Mouse (Mus musculus): ENCODE data around the gene Cog4. TPM values are rescaled to one million over a fixed set of nuclear protein-coding genes. Genes with fewer than 3 reads are reported as not detected.

Cog4 gene
- total and polyA plus RNA-seq, 2 experiments from 2014 or later, result 45.3 to 50.5 TPM

- H3K4me2 ChIP-seq (ENCODE audit: low read depth), result no peak overlapping the region
- DNase-seq, result no peak
- no peak for ATAC-seq
- no peak overlapping the region for H3K27ac ChIP-seq (ENCODE audit: low read depth, low read length)
- no peaks in the 10 kb centered on the region for H3K4me1 ChIP-seq (ENCODE audit: insufficient read depth)
- no peak overlapping the region for H3K9ac ChIP-seq
- no peak overlapping the region for H3K4me3 ChIP-seq (ENCODE audit: low read depth, low read length)
- WGBS, result 92% methylated on average over 2 of the region's 2 CpGs
- H3K36me3 ChIP-seq (ENCODE audit: insufficient read depth), result peaks cover 86% of the 10 kb centered on the region
- H3K27me3 ChIP-seq (ENCODE audit: insufficient read depth, low read length), result no peaks in the 10 kb centered on the region
- TF ChIP-seq CTCF (IDR thresholded peaks at IDR 0.05; ENCODE audit: low read depth), result no peak
- H3K9me3 ChIP-seq (ENCODE audit: low read length), result no peaks in the 10 kb centered on the region
Measured at GRCm38 (mm10) chr8:110870501-110870900, 24.1 kb downstream of the Cog4 start.

- H3K4me2 ChIP-seq (ENCODE audit: low read depth), result no peak overlapping the region
- no peak overlapping the region for H3K9ac ChIP-seq
- 95% methylated on average over 4 of the region's 4 CpGs for WGBS
Measured at GRCm38 (mm10) chr8:110877862-110878261, 31.5 kb downstream of the Cog4 start.

GRCm38 (mm10) chr8:110881741-110882310 is 35.4 kb downstream of the Cog4 start:
- Histone ChIP-seq H3K27me3 (ENCODE audit: insufficient read depth, low read length) (no peaks in the 10 kb centered on the region), H3K4me2 (ENCODE audit: low read depth) (no peak overlapping the region), H3K27ac (ENCODE audit: low read depth, low read length) (no peak overlapping the region), H3K36me3 (ENCODE audit: insufficient read depth) (peaks cover 70% of the 10 kb centered on the region), H3K4me1 (ENCODE audit: insufficient read depth) (no peaks in the 10 kb centered on the region), H3K4me3 (ENCODE audit: low read depth, low read length) (no peak overlapping the region), H3K9me3 (ENCODE audit: low read length) (no peaks in the 10 kb centered on the region), H3K9ac (no peak overlapping the region)
- WGBS, result 87% methylated on average over 10 of the region's 10 CpGs
- DNase-seq (no peak), ATAC-seq (no peak)
- no peak for TF ChIP-seq CTCF (IDR thresholded peaks at IDR 0.05; ENCODE audit: low read depth)

More at GRCm38 (mm10) chr8:110877862-110878261, 31.5 kb downstream of the Cog4 start:
- Histone ChIP-seq H3K4me3 (ENCODE audit: low read depth, low read length) (no peak overlapping the region), H3K9me3 (ENCODE audit: low read length) (no peaks in the 10 kb centered on the region), H3K27me3 (ENCODE audit: insufficient read depth, low read length) (no peaks in the 10 kb centered on the region), H3K27ac (ENCODE audit: low read depth, low read length) (no peak overlapping the region), H3K4me1 (ENCODE audit: insufficient read depth) (no peaks in the 10 kb centered on the region), H3K36me3 (ENCODE audit: insufficient read depth) (peaks cover 92% of the 10 kb centered on the region)
- DNase-seq (no peak), ATAC-seq (no peak)
- no peak for TF ChIP-seq CTCF (IDR thresholded peaks at IDR 0.05; ENCODE audit: low read depth)

- no peak for TF ChIP-seq CTCF (IDR thresholded peaks at IDR 0.05; ENCODE audit: low read depth)
- no peak overlapping the region for H3K27ac ChIP-seq (ENCODE audit: low read depth, low read length)
- no peak overlapping the region for H3K9ac ChIP-seq
- no peak for ATAC-seq
- no peak overlapping the region for H3K4me3 ChIP-seq (ENCODE audit: low read depth, low read length)
- H3K4me1 ChIP-seq (ENCODE audit: insufficient read depth), result no peaks in the 10 kb centered on the region
- no peak for DNase-seq
- no peaks in the 10 kb centered on the region for H3K27me3 ChIP-seq (ENCODE audit: insufficient read depth, low read length)
- no peaks in the 10 kb centered on the region for H3K9me3 ChIP-seq (ENCODE audit: low read length)
- H3K4me2 ChIP-seq (ENCODE audit: low read depth), result no peak overlapping the region
- H3K36me3 ChIP-seq (ENCODE audit: insufficient read depth), result peaks cover 53% of the 10 kb centered on the region
- 94% methylated on average over 18 of the region's 18 CpGs for WGBS
Measured at GRCm38 (mm10) chr8:110883824-110884223, 37.4 kb downstream of the Cog4 start.

GRCm38 (mm10) chr8:110886634-110887033 is 40.2 kb downstream of the Cog4 start:
- ATAC-seq (no peak), DNase-seq (no peak)
- no peak for TF ChIP-seq CTCF (IDR thresholded peaks at IDR 0.05; ENCODE audit: low read depth)
- H3K27ac ChIP-seq (ENCODE audit: low read depth, low read length), result no peak overlapping the region
- no peaks in the 10 kb centered on the region for H3K9me3 ChIP-seq (ENCODE audit: low read length)
- no peaks in the 10 kb centered on the region for H3K27me3 ChIP-seq (ENCODE audit: insufficient read depth, low read length)
- no peak overlapping the region for H3K4me2 ChIP-seq (ENCODE audit: low read depth)
- WGBS, result 85% methylated on average over 3 of the region's 3 CpGs
- H3K4me1 ChIP-seq (ENCODE audit: insufficient read depth), result no peaks in the 10 kb centered on the region
- H3K36me3 ChIP-seq (ENCODE audit: insufficient read depth), result peaks cover 28% of the 10 kb centered on the region
- no peak overlapping the region for H3K4me3 ChIP-seq (ENCODE audit: low read depth, low read length)
- H3K9ac ChIP-seq, result no peak overlapping the region

GRCm38 (mm10) chr8:110887551-110887950 is 41.2 kb downstream of the Cog4 start:
- WGBS, result 87% methylated on average over 10 of the region's 10 CpGs
- H3K9ac ChIP-seq, result no peak overlapping the region
- no peak for TF ChIP-seq CTCF (IDR thresholded peaks at IDR 0.05; ENCODE audit: low read depth)
- H3K4me3 ChIP-seq (ENCODE audit: low read depth, low read length), result no peak overlapping the region
- H3K36me3 ChIP-seq (ENCODE audit: insufficient read depth), result peaks cover 19% of the 10 kb centered on the region
- no peaks in the 10 kb centered on the region for H3K9me3 ChIP-seq (ENCODE audit: low read length)
- no peak overlapping the region for H3K27ac ChIP-seq (ENCODE audit: low read depth, low read length)
- no peaks in the 10 kb centered on the region for H3K27me3 ChIP-seq (ENCODE audit: insufficient read depth, low read length)
- no peak overlapping the region for H3K4me2 ChIP-seq (ENCODE audit: low read depth)
- no peaks in the 10 kb centered on the region for H3K4me1 ChIP-seq (ENCODE audit: insufficient read depth)
- ATAC-seq, result no peak
- no peak for DNase-seq

- DNase-seq, result no peak
- WGBS, result 82% methylated on average over 8 of the region's 8 CpGs
- no peak overlapping the region for H3K4me3 ChIP-seq (ENCODE audit: low read depth, low read length)
- H3K27ac ChIP-seq (ENCODE audit: low read depth, low read length), result no peak overlapping the region
- H3K36me3 ChIP-seq (ENCODE audit: insufficient read depth), result peaks cover 10% of the 10 kb centered on the region
- H3K27me3 ChIP-seq (ENCODE audit: insufficient read depth, low read length), result no peaks in the 10 kb centered on the region
- H3K4me2 ChIP-seq (ENCODE audit: low read depth), result no peak overlapping the region
- no peaks in the 10 kb centered on the region for H3K9me3 ChIP-seq (ENCODE audit: low read length)
- ATAC-seq, result no peak
- TF ChIP-seq CTCF (IDR thresholded peaks at IDR 0.05; ENCODE audit: low read depth), result no peak
- H3K9ac ChIP-seq, result no peak overlapping the region
- no peaks in the 10 kb centered on the region for H3K4me1 ChIP-seq (ENCODE audit: insufficient read depth)
Measured at GRCm38 (mm10) chr8:110888441-110888840, 42.0 kb downstream of the Cog4 start.
